Mouse (Mus musculus): ENCODE results near the gene Hist1h2ac.

GRCm38 (mm10) chr13:23708654-23709053 is 24.9 kb upstream of the Hist1h2ac start:
- no peak for TF ChIP-seq CTCF (IDR thresholded peaks at IDR 0.05; ENCODE audit: control insufficient read depth, insufficient read depth, insufficient replicate concordance, low read depth, low read length)
- TF ChIP-seq POLR2A (IDR thresholded peaks at IDR 0.05; ENCODE audit: control insufficient read depth, low read depth, low read length): no peak

Data from testis, adult 2 months (tissue).